Comparison of ENCODE assay signal across 12 mouse cellular contexts in the genomic region with DNA sequence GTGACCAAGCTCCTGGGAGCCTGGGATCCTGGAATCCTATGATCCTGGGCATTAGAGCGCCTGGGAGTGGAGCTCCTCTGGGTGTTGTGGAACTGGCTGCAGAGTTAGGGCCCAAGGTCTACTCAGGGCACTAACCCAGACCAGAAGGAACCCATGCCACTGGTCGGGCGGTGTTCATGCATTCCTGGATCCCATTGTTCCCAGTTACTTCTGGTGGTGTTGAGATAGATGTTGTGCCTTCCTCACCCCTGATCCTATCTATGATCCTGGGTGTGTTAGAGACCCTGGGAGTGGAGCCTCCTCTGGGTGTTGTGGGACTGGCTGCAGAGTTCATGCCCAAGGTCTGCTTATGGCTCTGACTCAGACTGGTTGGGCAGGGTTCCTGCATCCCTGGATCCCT.
"Had no signal": no experiment of that assay in that cellular context is flagged by ENCODE, and none has a peak within 500 bp of the region (broad histone marks: within the 10 kb centered on the region; RNA-seq: fewer than 3 reads in every experiment).

No protein-coding gene starts in this region.

- DNase-seq: left cerebral cortex, postnatal 4 days; liver; liver, embryonic 13.5 days; liver, postnatal 0 days; lung, adult 18-20 months; lung, adult 2 months; lung, embryonic 14.5 days; lung, postnatal 10 days; lung, postnatal 14 days; lung, postnatal 36 days; lung, postnatal 4 days; midbrain, embryonic 14.5 days had no signal
